Mouse (Mus musculus): Measurements from ENCODE around the gene Glis2. TPM values are rescaled to one million over a fixed set of nuclear protein-coding genes. Genes with fewer than 3 reads are reported as not detected.

Gene Glis2
- total RNA-seq, 2 experiments from 2014 or later, result 13.1 to 14.6 TPM

DNA sequence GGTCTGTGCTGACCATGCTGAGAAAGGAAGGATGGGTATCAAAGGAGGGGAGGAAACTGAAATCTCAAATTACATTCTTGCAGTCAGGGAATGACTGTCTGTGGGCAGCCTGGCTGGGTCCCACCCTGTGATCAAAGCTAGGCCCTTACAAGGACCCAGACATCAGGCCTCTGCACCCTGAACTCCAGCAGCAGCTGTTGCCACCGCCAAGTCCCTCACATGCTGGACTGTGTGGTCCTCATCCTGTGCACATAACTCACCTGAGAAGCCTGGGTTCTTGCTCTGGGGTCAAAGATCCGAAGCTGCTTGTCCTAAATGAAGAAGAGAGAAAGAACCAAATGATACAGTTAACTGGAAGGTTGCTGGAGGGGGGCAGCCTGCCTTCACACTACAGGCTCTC lies 67.1 kb downstream of the Glis2 start:
- DNase-seq, result no peak

DNA sequence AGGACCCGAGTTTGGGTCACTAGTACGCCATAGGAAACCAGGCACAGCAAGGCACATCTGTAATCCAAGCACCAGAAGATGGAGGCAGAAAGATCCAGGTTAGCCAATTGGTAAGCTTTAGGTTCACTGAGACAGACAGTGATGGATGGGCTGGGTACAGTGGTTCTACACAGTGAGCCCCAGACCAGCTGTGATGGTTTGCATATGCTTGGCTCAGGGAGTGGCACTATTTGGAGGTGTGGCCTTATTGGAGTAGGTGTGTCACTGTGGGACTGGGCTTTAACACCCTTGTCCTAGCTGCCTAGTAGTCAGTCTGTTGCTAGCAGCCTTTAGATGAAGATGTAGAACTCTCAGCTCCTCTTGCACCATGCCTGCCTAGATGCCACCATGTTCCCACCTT lies 69.3 kb downstream of the Glis2 start:
- no peak for DNase-seq

DNA sequence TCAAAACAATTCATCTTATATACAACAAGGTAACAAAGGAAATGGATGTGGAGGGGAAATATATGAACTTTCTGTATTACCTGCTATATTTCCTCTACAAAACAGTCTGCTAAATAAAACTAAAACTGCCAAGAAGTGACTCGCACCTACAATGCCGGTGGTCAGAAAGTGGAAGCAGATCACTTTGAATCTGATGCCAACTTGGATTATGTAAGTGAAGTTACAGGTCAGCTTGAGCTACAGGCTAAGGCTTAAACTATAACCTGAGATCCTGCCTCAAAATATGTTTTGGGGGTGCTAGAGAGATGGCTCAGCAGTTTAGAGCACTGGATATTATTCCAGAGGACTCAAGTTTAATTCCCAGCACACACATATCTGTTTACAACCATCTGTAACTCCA lies 71.2 kb downstream of the Glis2 start:
- no peak for DNase-seq

DNA sequence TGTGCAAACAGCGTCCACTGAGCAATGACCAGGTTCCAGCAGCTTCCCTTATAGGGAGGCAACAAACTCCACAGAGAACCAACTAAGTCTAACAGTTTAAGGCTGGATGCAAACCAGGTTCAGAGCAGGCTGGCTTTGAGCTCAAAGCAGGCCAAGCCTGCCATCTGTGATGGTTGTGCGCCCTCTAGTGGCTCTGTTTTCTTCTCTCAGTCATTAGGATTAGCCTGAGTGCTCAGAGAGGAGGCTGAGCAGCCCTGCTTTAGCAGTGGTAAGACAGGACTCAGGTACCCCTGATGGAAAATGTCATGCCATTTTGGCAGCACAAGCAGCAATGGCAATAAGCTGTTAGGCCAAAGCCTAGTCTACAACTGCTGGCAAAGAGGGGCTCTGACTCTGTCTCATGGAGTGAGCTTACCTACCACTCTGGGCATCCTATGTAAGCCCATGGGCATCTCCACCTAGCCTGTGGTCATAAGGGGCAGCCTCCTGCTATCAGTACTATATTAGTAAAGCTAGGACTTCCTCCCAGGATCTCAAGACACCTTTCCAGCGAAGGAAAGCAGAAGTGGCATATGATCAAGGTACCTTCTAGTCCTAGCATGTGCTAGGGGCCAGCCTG lies 72.8 kb downstream of the Glis2 start:
- peak; percentile 78 to 85 for DNase-seq

DNA sequence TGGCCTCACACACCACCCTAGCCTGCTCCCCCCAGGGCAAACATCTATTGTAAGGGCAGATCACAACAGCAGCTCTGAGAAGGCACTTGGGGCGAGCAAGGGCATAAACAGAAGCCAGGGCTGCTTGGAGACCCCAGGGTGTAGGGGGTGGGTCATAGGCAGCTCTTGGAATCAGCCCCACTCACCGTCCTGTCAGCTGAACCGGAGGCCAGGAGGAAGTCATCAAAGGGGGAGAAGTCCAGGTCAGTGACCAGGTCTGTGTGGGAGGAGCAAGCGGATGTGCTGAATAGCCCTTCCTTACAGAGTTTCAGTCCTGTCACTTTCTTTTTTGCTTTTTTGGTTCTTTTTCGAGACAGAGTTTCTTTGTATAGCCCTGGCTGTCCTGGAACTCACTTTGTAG lies 75.8 kb downstream of the Glis2 start:
- no peak for DNase-seq

DNA sequence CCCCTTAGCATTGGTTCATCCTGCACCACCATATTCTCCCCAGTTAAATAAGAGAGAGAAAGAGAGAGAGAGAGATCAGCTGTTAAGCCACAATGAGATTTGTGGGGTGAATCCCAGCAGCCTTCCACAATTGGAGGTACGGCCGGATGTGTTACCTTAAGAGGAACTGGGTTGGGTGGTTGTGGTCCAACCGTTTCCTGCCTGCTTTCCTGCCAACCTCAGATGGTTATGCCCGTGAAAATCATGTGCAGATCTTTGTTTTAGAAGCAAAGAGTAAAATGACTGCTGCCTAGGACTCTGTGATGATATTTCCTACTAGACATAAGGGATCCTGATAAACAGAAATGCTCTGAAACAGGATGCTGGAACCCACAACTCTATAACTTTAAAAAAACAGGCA lies 79.6 kb downstream of the Glis2 start:
- DNase-seq, result no peak

Other genes starting within 250 kb of the Glis2 start
- 100 to 1,000 TPM in 1 of 2 experiments, 10 to 100 TPM in 1; 97.5 to 103 TPM for gene Adcy9, start 174.2 kb upstream of the Glis2 start, total RNA-seq (2021)
- 10 to 100 TPM; 13.6 to 14.1 TPM for gene Srl, start 52.9 kb upstream of the Glis2 start, total RNA-seq (2021)
- gene Tfap4, start 34.9 kb upstream of the Glis2 start, total RNA-seq (2021), result 1 to 10 TPM; 4.3 to 4.7 TPM
- 10 to 100 TPM; 84.4 to 90.4 TPM for gene Pam16, start 30.3 kb downstream of the Glis2 start, total RNA-seq (2021)
- 1 to 10 TPM; 4.4 to 5.7 TPM for gene Vasn, start 45.2 kb downstream of the Glis2 start, total RNA-seq (2021)
- 10 to 100 TPM; 61.7 to 65.6 TPM for gene Dnaja3, start 45.3 kb downstream of the Glis2 start, total RNA-seq (2021)
- 10 to 100 TPM; 79.4 to 96.0 TPM for gene Coro7, start 85.1 kb downstream of the Glis2 start, total RNA-seq (2021)
- gene Nmral1, start 124.6 kb downstream of the Glis2 start, total RNA-seq (2021), result 10 to 100 TPM; 14.5 to 15.2 TPM
- 10 to 100 TPM; 88.2 to 98.0 TPM for gene Hmox2, start 131.6 kb downstream of the Glis2 start, total RNA-seq (2021)
- 100 to 1,000 TPM; 236 to 243 TPM for gene Cdip1, start 195.6 kb downstream of the Glis2 start, total RNA-seq (2021)
- gene 4930562C15Rik, start 240.7 kb downstream of the Glis2 start, total RNA-seq (2021), result not detected